Mouse (Mus musculus): ENCODE measurements around the gene Cox4i1. TPM values are rescaled to one million over a fixed set of nuclear protein-coding genes. Genes with fewer than 3 reads are reported as not detected.

Gene Cox4i1
- polyA plus RNA-seq, 1 experiment from 2014 or later = 2,406 TPM

DNA sequence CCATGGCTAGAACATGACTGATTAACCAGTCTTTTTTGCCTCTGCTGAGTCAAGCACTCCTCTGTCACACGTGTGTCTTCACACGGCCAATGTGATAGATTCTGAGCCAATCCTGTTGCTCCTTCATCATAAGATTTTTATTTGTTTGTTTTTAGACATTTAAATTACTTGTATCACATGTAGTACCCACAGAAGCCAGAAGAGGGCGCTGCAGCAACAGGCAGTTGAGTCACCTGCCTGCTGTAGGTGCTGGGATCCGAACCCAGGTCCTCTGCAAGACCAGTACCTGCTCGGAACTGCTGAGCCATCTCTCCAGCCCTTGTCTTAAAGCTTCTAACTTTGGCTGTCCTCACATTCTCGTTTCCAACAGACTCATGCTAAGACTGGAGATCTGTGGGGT lies 55.0 kb downstream of the Cox4i1 start:
- Histone ChIP-seq H3K27ac (ENCODE audit: low read depth, low read length) (no peak overlapping the region), H3K36me3 (ENCODE audit: control insufficient read depth, insufficient read depth) (no peaks in the 10 kb centered on the region), H3K4me3 (ENCODE audit: low read depth, low read length) (no peak overlapping the region), H3K9ac (ENCODE audit: low read depth, low read length) (no peak overlapping the region), H3K4me1 (replicated peaks; ENCODE audit: control insufficient read depth, insufficient read depth, low read length) (0 out of 2 replicates have a peak, but pooled peaks cover 3% of the 10 kb centered on the region), H3K4me2 (replicated peaks; ENCODE audit: low read depth) (no peak overlapping the region), H3K9me3 (ENCODE audit: control insufficient read depth) (no peaks in the 10 kb centered on the region), H3K27me3 (replicated peaks; ENCODE audit: control insufficient read depth, insufficient read depth, low read length) (no peaks in the 10 kb centered on the region)
- WGBS = 74% methylated on average over 6 of the region's 6 CpGs
- peak; percentile 66 for TF ChIP-seq CTCF (IDR thresholded peaks at IDR 0.05; ENCODE audit: low read depth)
- ATAC-seq = no peak

Other genes with a start within 250 kb of the Cox4i1 start
- 23.1 and 23.7 TPM in 2 replicates for gene Gins2, start 78.9 kb upstream of the Cox4i1 start, polyA plus RNA-seq (2015; fragmentation: Nextera tagmentation; extraction: Ambion mirVana)
- 3.9 and 4.0 TPM in 2 replicates for gene 1190005I06Rik, start 20.6 kb upstream of the Cox4i1 start, polyA plus RNA-seq (2015; fragmentation: Nextera tagmentation; extraction: Ambion mirVana)
- 1.0 and 1.9 TPM in 2 replicates for gene Gm27021, start 143 bp upstream of the Cox4i1 start, polyA plus RNA-seq (2015; fragmentation: Nextera tagmentation; extraction: Ambion mirVana)
- gene Emc8, start 351 bp downstream of the Cox4i1 start, polyA plus RNA-seq (2015; fragmentation: Nextera tagmentation; extraction: Ambion mirVana) = 127 and 135 TPM in 2 replicates
- 79.5 and 92.3 TPM in 2 replicates for gene Irf8, start 68.1 kb downstream of the Cox4i1 start, polyA plus RNA-seq (2015; fragmentation: Nextera tagmentation; extraction: Ambion mirVana)

Measured in intestine, postnatal 0 days (tissue).